Mouse (Mus musculus): ENCODE data around the gene Fbxo6. TPM values are rescaled to one million over a fixed set of nuclear protein-coding genes. Genes with fewer than 3 reads are reported as not detected.

Fbxo6 gene
- polyA plus RNA-seq, 1 experiment from 2014 or later = 13.1 TPM

- H3K36me3 ChIP-seq (ENCODE audit: control insufficient read depth, insufficient read depth, low read length) = no peaks in the 10 kb centered on the region; the same call in 1 of the 2 replicates
- no peaks in the 10 kb centered on the region for H3K27me3 ChIP-seq (ENCODE audit: control insufficient read depth, insufficient read depth, low read length)
- ATAC-seq (ENCODE audit: low FRiP score) (no peak), DNase-seq (ENCODE audit: low spot score, missing footprints) (no peak)
- no peak overlapping the region for H3K27ac ChIP-seq (ENCODE audit: low read depth, low read length)
- H3K4me2 ChIP-seq = no peak overlapping the region
- no peaks in the 10 kb centered on the region for H3K4me1 ChIP-seq (ENCODE audit: control insufficient read depth, insufficient read depth, low read length)
- 86% methylated on average over 5 of the region's 5 CpGs for WGBS
- no peak overlapping the region for H3K9ac ChIP-seq (ENCODE audit: low read length)
- H3K4me3 ChIP-seq (ENCODE audit: low read depth, low read length) = no peak overlapping the region
- H3K9me3 ChIP-seq (ENCODE audit: control insufficient read depth, low read length) = no peaks in the 10 kb centered on the region
These were observed 42.7 kb downstream of the Fbxo6 start for GRCm38 (mm10) chr4:148109215-148109614.

GRCm38 (mm10) chr4:148108565-148109100 lies 43.3 kb downstream of the Fbxo6 start:
- no peak overlapping the region for H3K27ac ChIP-seq (ENCODE audit: low read depth, low read length)
- 81% methylated on average over 7 of the region's 7 CpGs for WGBS

GRCm38 (mm10) chr4:148107621-148108291 lies 44.2 kb downstream of the Fbxo6 start:
- ATAC-seq (ENCODE audit: low FRiP score) = no peak
- Histone ChIP-seq H3K4me3 (ENCODE audit: low read depth, low read length) (no peak overlapping the region), H3K36me3 (ENCODE audit: control insufficient read depth, insufficient read depth, low read length) (no peaks in the 10 kb centered on the region; the same call in 1 of the 2 replicates), H3K4me1 (ENCODE audit: control insufficient read depth, insufficient read depth, low read length) (no peaks in the 10 kb centered on the region), H3K9me3 (ENCODE audit: control insufficient read depth, low read length) (no peaks in the 10 kb centered on the region), H3K4me2 (no peak overlapping the region), H3K27ac (ENCODE audit: low read depth, low read length) (no peak overlapping the region), H3K9ac (ENCODE audit: low read length) (no peak overlapping the region), H3K27me3 (ENCODE audit: control insufficient read depth, insufficient read depth, low read length) (no peaks in the 10 kb centered on the region)
- no peak for DNase-seq (ENCODE audit: low spot score, missing footprints)
- WGBS = 80% methylated on average over 22 of the region's 22 CpGs

More at GRCm38 (mm10) chr4:148108565-148109100, 43.3 kb downstream of the Fbxo6 start:
- H3K4me3 ChIP-seq (ENCODE audit: low read depth, low read length) = no peak overlapping the region
- ATAC-seq (ENCODE audit: low FRiP score) = no peak
- no peaks in the 10 kb centered on the region for H3K9me3 ChIP-seq (ENCODE audit: control insufficient read depth, low read length)
- no peak for DNase-seq (ENCODE audit: low spot score, missing footprints)
- no peaks in the 10 kb centered on the region; the same call in 1 of the 2 replicates for H3K36me3 ChIP-seq (ENCODE audit: control insufficient read depth, insufficient read depth, low read length)
- no peaks in the 10 kb centered on the region for H3K4me1 ChIP-seq (ENCODE audit: control insufficient read depth, insufficient read depth, low read length)
- H3K27me3 ChIP-seq (ENCODE audit: control insufficient read depth, insufficient read depth, low read length) = no peaks in the 10 kb centered on the region
- H3K4me2 ChIP-seq = no peak overlapping the region
- H3K9ac ChIP-seq (ENCODE audit: low read length) = no peak overlapping the region

DNA sequence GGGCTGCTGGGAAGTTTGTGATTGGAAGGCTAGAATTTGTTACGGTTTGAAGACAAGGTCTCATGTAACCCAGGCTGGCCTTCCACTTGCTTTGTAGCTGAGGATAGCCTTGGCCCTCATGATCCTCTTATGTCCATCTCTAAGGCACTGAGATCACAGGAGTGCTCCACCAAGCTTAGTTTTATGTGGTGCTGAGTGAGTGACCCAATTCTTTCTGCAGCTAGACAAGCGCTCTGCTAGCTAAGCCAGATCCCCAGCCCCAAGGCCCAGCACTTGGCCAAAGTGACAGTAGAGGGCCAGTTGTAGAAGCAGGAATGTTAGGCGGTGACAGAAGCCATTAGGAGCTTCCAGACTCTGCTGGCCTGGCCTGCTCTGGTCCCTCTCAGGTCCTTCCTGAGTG lies 47.8 kb downstream of the Fbxo6 start:
- H3K4me1 ChIP-seq (ENCODE audit: control insufficient read depth, insufficient read depth, low read length) = peaks cover 4% of the 10 kb centered on the region
- no peaks in the 10 kb centered on the region; the same call in 1 of the 2 replicates for H3K36me3 ChIP-seq (ENCODE audit: control insufficient read depth, insufficient read depth, low read length)
- no peak overlapping the region for H3K4me2 ChIP-seq
- no peaks in the 10 kb centered on the region for H3K27me3 ChIP-seq (ENCODE audit: control insufficient read depth, insufficient read depth, low read length)
- no peak overlapping the region for H3K9ac ChIP-seq (ENCODE audit: low read length)
- ATAC-seq (ENCODE audit: low FRiP score) (no peak), DNase-seq (ENCODE audit: low spot score, missing footprints) (no peak)
- no peak overlapping the region for H3K4me3 ChIP-seq (ENCODE audit: low read depth, low read length)
- no peak overlapping the region for H3K27ac ChIP-seq (ENCODE audit: low read depth, low read length)
- 95% methylated on average over 3 of the region's 3 CpGs for WGBS
- H3K9me3 ChIP-seq (ENCODE audit: control insufficient read depth, low read length) = no peaks in the 10 kb centered on the region

- Histone ChIP-seq H3K36me3 (ENCODE audit: control insufficient read depth, insufficient read depth, low read length) (no peaks in the 10 kb centered on the region), H3K9ac (ENCODE audit: low read length) (peak overlapping the region; percentile 58; the same call in 1 of the 2 replicates), H3K27me3 (ENCODE audit: control insufficient read depth, insufficient read depth, low read length) (no peaks in the 10 kb centered on the region), H3K4me2 (peak overlapping the region; percentile 43), H3K9me3 (ENCODE audit: control insufficient read depth, low read length) (no peaks in the 10 kb centered on the region), H3K4me1 (ENCODE audit: control insufficient read depth, insufficient read depth, low read length) (peaks cover 4% of the 10 kb centered on the region), H3K4me3 (ENCODE audit: low read depth, low read length) (peak overlapping the region; percentile 16; the same call in 1 of the 2 replicates), H3K27ac (ENCODE audit: low read depth, low read length) (no peak overlapping the region)
- ATAC-seq (ENCODE audit: low FRiP score) (peak; percentile 89), DNase-seq (ENCODE audit: low spot score, missing footprints) (peak; percentile 94)
- 18% methylated on average over 29 of the region's 29 CpGs for WGBS
These were observed 50.0 kb downstream of the Fbxo6 start for GRCm38 (mm10) chr4:148101801-148102527.

- Histone ChIP-seq H3K4me1 (ENCODE audit: control insufficient read depth, insufficient read depth, low read length) (peaks cover 4% of the 10 kb centered on the region), H3K4me3 (ENCODE audit: low read depth, low read length) (no peak overlapping the region), H3K4me2 (no peak overlapping the region), H3K9me3 (ENCODE audit: control insufficient read depth, low read length) (no peaks in the 10 kb centered on the region), H3K36me3 (ENCODE audit: control insufficient read depth, insufficient read depth, low read length) (no peaks in the 10 kb centered on the region), H3K27ac (ENCODE audit: low read depth, low read length) (no peak overlapping the region), H3K9ac (ENCODE audit: low read length) (no peak overlapping the region), H3K27me3 (ENCODE audit: control insufficient read depth, insufficient read depth, low read length) (no peaks in the 10 kb centered on the region)
- no peak for ATAC-seq (ENCODE audit: low FRiP score)
- no peak for DNase-seq (ENCODE audit: low spot score, missing footprints)
- 97% methylated on average over 3 of the region's 3 CpGs for WGBS
These were observed 53.3 kb downstream of the Fbxo6 start for GRCm38 (mm10) chr4:148098666-148099065.

GRCm38 (mm10) chr4:148097936-148098335 lies 54.0 kb downstream of the Fbxo6 start:
- WGBS = 93% methylated on average over 2 of the region's 2 CpGs
- H3K9ac ChIP-seq (ENCODE audit: low read length) = no peak overlapping the region; the same call in 1 of the 2 replicates
- DNase-seq (ENCODE audit: low spot score, missing footprints) (no peak), ATAC-seq (ENCODE audit: low FRiP score) (no peak)
- no peak overlapping the region for H3K4me3 ChIP-seq (ENCODE audit: low read depth, low read length)
- no peaks in the 10 kb centered on the region for H3K27me3 ChIP-seq (ENCODE audit: control insufficient read depth, insufficient read depth, low read length)
- no peak overlapping the region for H3K27ac ChIP-seq (ENCODE audit: low read depth, low read length)
- no peaks in the 10 kb centered on the region for H3K9me3 ChIP-seq (ENCODE audit: control insufficient read depth, low read length)
- H3K4me1 ChIP-seq (ENCODE audit: control insufficient read depth, insufficient read depth, low read length) = peaks cover 4% of the 10 kb centered on the region
- no peaks in the 10 kb centered on the region for H3K36me3 ChIP-seq (ENCODE audit: control insufficient read depth, insufficient read depth, low read length)
- H3K4me2 ChIP-seq = no peak overlapping the region
